Mouse (Mus musculus) CD4-positive, CD25-positive, alpha-beta regulatory T cell, adult 2 months (primary cell): ENCODE measurements at regions not wholly inside any gene's neighbourhood (a gene's known extent, or its start where the extent isn't known, plus 50 kb on each side); places are given as distances from the start of the nearest gene placed in this dataset.

ENCODE experiments used
- DNase-seq: peaks from one replicate; pipeline ENCODE4 v3.0.0-alpha.2; 2012; ENCODE audit warnings: low read depth, low spot score

DNA sequence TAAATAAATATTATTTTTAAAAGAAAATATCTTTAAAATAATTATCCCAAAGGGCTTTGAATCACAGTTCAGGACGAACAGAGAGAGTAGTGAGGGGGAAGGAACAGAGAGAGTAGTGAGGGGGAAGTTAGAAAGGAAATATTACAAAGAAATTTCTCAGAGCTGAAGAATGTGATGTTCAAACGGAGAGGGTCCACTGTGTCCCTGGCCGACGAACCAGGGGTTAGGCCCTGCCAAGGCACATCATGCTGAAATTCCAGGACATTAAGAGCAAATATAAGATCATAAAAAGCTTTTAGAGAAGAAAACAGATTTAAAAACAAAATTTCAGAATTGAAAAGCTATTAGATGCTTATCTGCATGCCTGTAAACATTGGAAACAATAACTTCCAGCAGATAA, 61.6 kb downstream of the Skor1 start:
- DNase-seq, result no peak

DNA sequence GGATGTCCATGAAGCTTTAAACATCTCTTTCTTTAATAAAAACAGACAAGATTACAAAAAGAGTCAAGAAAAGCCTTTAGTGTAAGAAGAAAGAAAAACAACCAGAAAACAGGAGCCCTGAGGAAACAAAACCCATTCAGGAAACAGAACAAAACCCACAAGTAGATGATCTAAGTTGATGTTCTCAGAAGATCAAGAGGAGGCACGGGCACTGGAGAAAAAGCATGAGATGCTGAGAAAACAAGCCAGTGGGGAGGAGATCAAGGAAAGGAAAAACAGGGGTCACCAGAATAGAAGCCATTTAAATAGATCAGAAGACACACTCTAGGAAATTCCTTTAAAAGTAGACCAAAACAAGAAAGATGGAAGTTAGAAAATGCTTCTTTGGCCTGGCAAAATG, 62.1 kb downstream of the Skor1 start:
- DNase-seq, result peak; percentile 13

DNA sequence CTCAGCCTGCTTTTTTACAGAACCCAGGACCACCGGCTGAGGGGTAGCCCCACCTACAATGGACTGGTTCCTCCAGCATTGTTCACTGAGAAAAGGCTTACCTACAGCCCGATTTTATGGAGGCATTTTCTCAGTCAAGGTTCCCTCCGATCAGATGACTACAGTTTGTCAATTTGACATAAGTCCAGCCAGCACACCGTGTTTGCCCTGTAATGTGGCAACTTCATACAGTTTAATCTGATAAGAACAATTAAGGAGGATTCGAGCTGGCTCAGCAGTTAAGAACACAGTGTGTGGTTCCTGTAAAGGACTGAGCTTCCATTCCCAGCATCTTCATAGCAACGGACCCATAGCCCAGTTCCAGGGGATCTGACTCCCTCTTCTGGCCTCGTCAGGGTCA, 65.9 kb downstream of the Skor1 start:
- no peak for DNase-seq

DNA sequence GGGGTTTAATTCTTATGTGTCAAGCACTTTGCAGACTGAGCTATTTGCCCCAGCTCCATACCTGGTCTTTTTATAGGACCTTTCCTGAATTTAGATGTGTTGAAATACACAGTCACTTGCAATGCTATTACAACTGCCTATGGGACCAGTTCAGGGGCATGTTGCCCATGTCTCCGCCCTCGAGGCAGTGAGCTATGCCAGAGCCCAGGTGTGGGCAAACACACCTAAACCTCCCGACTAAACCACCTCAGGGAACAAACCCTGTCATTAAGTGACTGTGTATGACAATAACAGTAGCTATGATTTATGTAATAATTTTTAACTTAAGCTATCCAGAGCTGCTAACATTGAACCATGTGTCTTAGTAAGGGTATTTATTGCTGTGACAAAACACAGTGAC, 66.5 kb downstream of the Skor1 start:
- no peak for DNase-seq

DNA sequence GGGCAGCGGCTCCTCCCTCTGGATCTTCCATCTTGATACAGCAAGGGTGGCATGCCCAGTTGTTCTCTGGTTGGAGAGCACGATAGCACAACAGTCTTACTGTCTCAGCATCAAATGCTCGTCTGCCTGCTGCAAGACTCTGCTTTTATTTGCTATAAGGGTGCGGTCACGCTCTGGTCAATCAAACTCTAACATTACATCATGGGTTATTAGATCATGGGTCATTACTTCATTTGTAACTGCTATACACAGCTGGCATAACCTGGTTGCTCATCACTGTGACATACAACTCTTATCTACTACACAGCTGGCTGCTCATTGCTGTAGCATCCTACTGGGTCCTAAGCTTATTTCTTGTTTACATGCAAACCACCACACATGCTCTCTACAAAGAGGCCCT, 68.4 kb downstream of the Skor1 start:
- no peak for DNase-seq

DNA sequence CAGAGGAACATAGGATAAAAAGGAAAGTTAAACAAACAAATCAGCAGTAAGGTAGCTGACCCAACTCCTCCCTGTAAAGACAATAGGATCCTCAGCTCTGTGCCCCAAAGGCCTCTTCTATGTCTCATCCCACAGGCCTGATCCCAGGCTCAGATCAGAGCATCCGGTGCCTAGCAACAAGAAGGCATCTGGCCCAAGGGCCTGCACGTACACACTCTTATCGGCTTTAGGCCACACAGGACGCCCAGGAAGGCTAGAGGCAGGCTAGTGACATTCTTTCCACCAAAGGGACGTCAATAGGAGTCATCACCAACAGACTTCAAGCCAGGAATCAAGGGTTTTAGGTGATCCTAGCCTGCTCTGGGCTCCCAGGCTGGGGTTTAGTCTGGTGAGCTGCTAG, 73.5 kb downstream of the Skor1 start:
- no peak for DNase-seq

DNA sequence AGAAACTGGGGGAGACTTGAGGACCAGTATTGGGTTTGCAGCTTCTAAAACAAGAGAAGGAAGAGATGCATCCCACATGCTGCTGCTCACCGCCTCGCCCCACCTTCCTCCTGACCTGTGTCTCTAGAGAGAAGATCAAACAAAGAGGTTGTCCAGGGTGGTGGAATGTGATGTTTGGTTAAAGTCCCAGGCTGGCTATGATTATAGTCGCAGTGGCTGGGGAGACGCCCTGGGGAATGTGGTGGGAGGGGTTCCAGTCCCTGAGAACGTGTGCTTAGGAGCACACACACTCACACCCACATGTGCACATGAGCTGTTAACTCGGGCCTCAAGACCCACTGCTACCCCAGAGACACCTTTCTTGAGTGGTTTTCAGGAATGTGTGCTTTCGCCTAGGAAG, 74.0 kb downstream of the Skor1 start:
- no peak for DNase-seq

DNA sequence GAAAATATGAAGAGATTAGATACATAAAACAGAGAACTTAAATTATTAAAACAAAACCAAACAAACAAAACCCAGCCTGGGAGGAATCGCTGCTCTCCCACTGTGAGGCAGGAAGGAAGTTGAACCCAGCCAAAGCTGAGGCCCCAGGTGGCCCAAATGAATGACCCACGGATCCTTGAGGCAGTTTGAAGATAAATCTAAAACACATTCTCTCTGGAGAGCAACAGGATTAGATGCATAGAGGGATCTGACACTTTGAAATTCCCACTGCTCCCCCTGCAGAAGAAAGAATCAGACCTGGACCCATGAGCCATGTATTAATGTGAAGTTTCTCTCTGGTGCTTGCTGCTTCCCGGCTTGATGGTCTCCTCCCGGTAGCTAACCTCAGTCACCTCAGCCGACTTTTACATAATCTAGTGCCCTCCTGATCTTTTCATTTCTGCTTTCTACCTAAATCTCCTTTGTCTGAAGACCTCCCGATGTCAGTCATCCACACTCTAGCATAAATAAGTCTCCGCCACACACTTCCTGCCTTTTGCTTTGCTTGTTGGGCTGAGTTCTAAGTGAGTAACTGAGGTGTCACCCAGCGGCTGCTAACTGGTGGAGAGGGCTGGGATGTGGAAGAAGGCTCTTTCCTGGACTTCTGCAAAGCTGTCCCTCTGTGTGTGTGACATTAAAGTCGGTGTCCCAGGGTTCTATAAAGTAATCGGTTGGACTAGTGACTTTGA, 74.6 kb downstream of the Skor1 start:
- DNase-seq, result peak; percentile 20

DNA sequence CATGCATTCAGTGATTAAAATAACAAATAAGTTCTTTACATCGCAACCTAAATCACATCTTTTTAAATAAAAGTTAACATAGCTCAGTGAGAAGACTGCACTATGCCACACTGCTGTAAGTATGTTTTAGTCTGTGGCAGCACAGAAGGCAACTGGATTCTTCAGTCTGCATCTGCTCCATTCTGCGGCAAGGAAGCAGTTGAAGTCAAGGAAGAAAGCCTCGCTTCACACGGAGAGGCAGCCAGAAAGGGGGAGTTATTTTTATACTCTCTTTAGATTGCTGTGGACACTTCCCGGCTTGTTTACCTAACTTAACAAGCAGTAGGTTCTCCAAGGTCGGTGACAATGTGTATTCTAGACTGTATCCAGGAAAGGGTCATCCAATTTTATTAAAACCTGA, 77.7 kb downstream of the Skor1 start:
- DNase-seq, result no peak

DNA sequence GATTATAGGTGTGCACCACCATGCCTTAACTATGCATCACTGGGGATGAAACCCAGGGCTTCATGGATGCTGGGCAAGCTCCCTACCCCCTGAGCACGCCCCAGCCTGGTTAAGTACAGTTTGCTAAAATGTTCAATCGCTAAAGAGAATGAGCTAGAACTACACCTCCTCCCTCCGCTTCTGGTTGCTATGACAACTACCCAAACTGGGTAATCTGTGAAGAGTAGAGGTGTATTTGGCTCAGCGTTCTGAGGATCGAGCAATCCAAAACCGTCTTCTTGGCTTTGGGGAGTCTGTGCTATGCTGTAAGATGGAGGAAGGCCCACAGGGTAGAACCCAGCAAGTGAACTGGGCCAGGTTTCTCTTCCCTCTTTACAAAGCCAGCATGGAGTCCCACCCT, 78.8 kb downstream of the Skor1 start:
- no peak for DNase-seq

DNA sequence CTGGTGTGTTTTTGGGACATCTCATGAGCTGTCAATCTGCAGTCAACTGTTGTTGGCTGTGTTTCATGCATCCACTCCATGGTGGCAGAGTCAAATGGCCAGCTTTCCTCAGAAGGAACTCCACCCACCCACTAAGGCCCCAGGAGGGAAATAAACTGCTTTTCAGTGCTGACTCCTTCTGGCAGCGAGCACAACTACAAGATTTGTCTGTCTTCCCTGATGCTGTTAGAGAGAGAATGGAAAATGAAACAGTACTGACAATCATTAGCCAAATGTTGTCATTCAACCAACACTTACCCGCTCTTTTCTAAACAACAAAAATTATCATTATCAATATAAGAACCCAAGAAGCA, 79.3 kb upstream of the Pias1 start:
- no peak for DNase-seq

DNA sequence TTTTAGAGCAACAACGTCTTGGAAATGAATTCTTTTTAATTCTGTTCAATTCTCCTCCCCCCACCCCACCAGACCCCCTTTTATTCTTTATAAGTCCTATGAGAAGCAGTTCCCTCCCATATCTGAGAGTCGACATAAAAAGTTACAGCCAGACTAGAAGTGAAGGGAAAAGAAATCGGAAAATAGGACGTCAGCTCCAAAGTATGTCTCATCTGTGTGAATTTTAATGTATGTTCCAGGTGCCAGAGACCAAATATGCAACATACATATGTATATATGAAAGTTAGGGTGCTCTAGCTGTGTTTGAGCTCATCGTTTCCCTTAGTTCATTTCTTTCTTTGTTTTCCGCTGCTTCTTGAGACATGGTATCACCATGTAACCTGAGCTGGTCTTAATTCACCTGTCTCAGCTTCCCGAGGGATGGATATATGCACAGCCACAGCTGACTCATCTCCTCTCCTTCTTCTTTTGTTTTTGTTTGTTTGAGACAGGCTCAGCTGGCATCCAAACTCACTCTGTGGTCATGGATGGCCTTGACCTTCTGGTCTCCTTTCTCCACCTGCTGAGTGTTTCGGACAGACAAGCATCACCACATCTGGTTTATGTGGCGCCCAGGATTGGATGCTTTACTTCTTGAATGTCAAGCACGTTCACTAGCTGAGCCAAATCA, 78.8 kb upstream of the Pias1 start:
- no peak for DNase-seq

DNA sequence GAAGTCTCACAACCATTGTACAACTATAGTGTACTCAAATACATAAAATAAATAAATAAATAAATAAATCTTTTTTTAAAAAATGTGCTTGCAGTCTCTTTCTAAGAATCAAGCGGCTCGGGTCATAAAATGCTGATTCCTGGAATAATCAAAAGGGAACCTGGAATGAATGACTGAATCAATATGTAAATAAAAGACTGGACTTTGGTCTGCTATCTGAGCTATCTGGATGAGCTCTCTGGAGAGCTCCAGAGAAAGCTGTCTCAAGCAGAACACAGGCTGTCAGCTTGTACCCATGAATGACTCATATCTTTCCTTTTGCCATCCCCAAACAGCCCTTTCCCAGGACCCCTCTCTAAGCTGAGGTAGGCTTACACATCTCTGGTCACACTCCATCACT, 75.8 kb upstream of the Pias1 start:
- no peak for DNase-seq

DNA sequence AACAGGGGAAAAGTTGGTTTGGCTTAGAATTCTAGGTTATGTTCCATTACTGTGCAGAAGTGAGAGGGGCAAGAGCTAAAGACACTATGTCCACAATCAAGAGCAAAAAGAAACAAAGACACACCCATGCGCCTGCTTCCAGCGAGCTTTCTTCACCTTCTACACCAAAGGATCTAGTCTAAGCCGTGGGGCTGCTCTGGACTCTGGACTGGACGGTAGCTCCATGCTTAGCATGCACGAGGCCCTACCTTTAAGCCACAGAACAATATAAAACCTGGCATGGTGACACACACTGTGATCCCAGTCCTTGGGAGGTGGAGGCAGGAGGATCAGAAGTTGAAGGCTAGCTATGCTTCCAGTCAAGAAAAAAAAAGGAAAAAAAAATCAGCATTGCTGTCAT, 73.0 kb upstream of the Pias1 start:
- no peak for DNase-seq

DNA sequence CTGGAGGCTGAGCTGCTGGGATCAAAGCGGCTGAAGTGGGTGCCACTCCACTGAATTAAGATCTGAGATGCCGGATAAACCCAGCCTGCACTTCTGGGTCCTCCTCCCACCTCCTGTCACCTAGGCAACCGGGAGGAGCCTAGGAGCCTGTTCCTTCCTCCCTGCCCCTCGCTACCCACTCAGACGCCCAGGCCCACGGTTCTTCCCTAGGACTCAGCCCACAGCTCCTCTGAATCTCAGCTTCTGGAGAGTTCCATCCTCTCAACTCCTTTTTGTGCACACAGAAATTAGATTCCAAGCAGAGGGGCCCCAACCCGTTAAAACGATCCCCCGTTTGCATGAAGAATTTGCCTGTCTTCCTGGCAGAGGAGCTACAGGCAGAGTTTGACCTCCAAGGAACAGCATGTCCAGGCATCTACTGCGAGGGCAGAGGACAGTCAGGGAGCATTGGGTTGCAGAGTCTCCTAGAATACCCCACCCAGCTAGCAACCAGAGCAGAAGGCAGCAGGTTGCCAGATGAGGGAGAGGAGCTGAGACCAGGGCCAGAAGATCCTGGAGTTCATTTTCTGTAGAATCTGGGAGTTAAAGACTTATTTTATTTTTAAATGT, 71.6 kb upstream of the Pias1 start:
- peak; percentile 42 for DNase-seq

DNA sequence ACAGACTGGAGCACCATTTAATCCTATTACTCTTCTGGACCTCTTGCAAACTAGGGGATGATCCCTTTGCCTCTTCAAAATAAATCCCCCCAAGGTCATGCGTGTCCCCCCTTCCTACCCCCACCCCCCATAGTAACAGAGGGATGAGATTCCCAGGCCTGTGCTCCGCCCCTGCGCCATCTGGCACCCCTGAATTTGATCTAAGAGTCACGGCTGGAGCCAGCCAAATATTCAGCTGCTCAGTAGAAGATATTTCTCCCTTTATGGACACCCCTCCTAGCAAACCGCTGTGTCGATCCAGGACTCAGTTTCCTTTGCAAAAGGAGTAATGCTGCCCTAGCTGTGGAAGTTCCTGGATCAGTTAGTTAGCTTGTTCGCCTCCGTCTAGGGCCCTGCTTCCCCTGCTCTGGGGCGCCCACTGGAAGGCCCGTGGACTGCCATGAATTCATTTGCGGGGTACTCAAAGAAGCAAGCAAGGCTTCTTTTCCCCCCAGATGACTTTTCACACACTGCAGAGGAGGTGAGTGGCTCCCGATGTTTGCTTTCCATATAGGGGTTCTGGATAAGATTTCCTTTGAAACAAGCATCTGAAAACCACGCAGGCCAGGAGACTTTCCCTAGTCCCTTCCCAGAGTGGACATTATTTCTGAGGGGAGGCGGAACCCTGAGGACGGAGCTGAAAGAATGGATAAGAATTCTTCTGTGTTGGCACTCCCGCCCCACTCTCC, 70.9 kb upstream of the Pias1 start:
- DNase-seq, result no peak

DNA sequence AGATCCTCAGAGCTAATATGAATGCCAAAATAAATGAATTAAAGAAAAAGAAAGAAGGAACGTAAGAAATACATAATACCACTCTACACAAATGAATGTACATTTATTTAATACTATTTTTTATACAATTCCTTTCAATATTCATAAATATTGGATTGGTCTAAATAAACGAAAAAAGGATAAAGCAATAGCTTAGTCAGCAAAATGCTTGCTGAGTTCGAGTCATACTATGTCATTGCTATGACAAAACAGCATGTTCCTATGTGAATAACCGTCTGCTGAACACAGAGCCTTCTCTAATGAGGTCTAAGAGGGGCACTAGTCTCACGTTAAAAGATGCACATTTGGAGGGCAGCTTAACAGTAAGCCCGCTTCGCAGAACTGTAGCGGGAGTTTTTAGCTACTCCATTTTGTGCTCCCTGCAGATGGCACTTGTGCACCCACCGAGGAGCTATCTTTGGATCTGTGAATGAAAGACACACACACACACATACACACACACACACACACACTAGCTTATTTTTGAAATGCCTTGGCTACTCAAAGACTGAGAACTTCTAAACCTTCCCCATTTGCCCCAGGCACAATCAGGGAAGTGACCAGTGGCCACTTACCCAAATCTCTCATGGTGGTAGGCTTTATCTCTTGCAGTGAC, 69.1 kb upstream of the Pias1 start:
- no peak for DNase-seq

DNA sequence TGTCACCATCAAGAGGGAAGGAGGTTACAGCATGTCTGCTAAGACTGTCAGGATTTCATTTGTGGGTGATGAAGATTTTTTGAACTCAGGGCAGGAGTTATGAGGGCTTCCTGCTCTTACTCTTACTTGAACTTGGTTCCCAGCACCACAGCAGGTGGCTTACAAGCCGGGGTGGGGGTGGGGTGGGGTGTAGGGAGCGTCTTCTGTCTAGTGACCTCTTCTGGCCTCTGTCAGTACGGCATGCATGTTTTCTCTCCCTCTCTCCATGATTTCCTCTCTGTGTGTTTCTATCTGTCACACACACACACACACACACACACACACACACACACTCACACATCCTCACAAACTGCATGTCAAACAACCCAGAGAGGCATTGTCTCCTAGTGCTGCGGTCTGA, 64.5 kb upstream of the Pias1 start:
- peak; percentile 10 for DNase-seq

DNA sequence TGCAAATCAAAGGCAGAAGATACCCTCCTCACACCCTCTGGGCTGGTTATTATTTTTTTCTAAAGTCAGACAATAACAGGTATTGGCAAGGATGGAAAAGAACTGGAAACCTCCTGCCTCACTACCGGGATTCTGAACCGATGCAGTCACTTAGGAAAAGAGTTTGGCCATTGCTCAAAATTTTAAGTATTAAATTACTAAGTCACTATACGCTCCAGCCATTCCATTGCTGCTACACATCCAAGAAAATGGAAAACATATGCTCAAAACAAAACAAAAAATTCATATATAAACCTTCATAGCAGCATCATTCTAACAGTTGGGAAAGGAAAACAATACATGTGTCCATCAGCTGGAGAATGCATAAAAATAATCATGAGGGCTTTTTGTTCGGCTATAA, 63.9 kb upstream of the Pias1 start:
- no peak for DNase-seq

DNA sequence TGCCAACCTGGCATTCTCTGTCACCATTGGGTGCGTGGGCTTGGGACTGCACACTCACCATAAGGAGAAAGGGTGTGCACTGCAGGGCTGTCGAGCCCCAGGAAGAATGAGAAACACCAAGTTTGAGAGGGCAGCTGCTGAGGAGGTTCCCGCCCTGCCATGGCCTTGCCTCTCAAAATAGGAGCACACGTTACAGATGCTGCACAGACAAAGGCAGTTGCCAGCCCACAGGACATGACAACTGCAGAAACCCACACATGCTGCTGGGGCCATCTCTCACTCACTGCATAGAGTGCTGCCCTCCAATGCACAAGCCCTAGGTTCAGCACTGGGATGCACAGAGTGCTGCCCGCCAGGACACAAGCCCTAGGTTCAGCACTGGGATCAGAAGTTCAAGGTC, 61.6 kb upstream of the Pias1 start:
- DNase-seq, result no peak

DNA sequence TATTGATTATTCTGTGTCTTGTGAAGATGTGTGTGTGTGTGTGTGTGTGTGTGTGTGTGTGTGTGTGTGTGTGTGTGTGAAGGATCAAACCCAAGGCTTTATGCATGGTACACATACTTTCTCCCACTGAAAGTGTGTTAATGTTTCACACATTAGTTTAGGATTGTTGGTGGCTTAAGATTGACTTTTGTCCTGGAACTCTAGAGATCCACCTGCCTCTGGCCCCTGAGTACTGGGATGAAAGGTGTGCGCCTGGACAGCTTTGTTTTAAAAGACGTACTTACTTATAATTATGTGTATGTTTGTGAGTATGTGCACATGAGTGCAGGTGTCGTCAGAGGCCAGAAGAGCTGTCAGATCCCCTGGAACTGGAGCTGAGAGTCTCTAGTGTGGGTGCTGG, 59.3 kb upstream of the Pias1 start:
- DNase-seq, result no peak

DNA sequence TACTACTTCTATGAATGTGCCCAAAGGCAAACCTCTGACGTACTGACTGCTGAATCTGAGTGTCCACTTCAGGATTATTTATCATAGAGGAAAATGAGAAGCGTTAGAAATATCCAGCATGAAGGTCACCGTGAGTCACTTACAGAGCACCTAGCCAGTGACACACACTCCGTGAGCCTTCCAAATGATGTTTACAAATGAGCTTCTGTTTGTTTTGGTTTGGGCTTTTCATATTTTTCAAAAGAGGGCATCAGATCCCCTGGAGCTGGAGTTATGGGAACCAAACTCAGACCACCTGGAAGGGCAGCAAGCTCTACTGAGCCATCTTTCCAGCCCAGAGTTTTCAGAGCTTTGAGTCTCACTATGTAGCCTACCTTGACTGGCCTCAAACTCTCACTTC, 57.8 kb upstream of the Pias1 start:
- DNase-seq, result no peak
